Mouse (Mus musculus) hindbrain, postnatal 0 days (tissue): ENCODE data around the gene Dnmt3b. TPM values are rescaled to one million over a fixed set of nuclear protein-coding genes. Genes with fewer than 3 reads are reported as not detected.
A peak's percentile ranks its signal among the peaks of the same experiment; 100 is the strongest.

Experiments used
- ATAC-seq: fragments of 200-750 bp; cut with Nextera tagmentation; 2 replicates; pipeline ENCODE4 v1.8.0; 2017; ENCODE audit warnings: mild to moderate bottlenecking, moderate TSS enrichment, moderate library complexity
- DNase-seq: peaks from one replicate; pipeline ENCODE4 v3.0.0-alpha.2; 2015; ENCODE audit warnings: low spot score
- H3K27ac ChIP-seq: fragments of 300-500 bp; sonication (generic); 2 replicates; pipeline ENCODE4 v1.5.1; 2014; ENCODE audit warnings: mild to moderate bottlenecking
- H3K27me3 ChIP-seq: fragments of 300-500 bp; sonication (generic); 2 replicates; pipeline ENCODE4 v1.6.1; 2014; ENCODE audit warnings: low read length, mixed read lengths; ENCODE audit not compliant: insufficient read depth
- H3K36me3 ChIP-seq: fragments of 300-500 bp; sonication (generic); 2 replicates; pipeline ENCODE4 v1.6.1; 2014; ENCODE audit warnings: low read length, mixed read lengths; ENCODE audit not compliant: insufficient read depth
- H3K4me1 ChIP-seq: fragments of 300-500 bp; sonication (generic); 2 replicates; pipeline ENCODE4 v1.6.1; 2014; ENCODE audit warnings: antibody characterized with exemption, low read length, mixed read lengths; ENCODE audit not compliant: insufficient read depth
- H3K4me2 ChIP-seq: fragments of 300-500 bp; sonication (generic); 2 replicates; pipeline ENCODE4 v1.6.1; 2014; ENCODE audit warnings: low read depth, mild to moderate bottlenecking, low read length, moderate library complexity, mixed read lengths
- H3K4me3 ChIP-seq: fragments of 300-500 bp; sonication (generic); 2 replicates; pipeline ENCODE4 v1.5.1; 2014; ENCODE audit warnings: low read length
- H3K9ac ChIP-seq: fragments of 300-500 bp; sonication (generic); replicated peaks from 2 replicates; pipeline ENCODE4 v1.6.1; 2014; ENCODE audit warnings: mild to moderate bottlenecking, low read length, moderate library complexity, mixed read lengths
- H3K9me3 ChIP-seq: fragments of 300-500 bp; sonication (generic); 2 replicates; pipeline ENCODE4 v1.6.1; 2016; ENCODE audit warnings: low read length, mixed read lengths
- CTCF ChIP-seq: IDR thresholded peaks from 2 replicates; pipeline ENCODE4 v1.5.1; 2016; ENCODE audit warnings: antibody characterized with exemption, control low read depth, low read depth
- WGBS: fragments of 180-500 bp; shearing (Covaris S2); extraction: QIAGEN DNeasy Blood & Tissue Kit; methylation state at CpG from one replicate; pipeline ENCODE4 v1.1.7; 2014; 5-methylcytosine and 5-hydroxymethylcytosine counted together
- polyA plus RNA-seq: library from polyadenylated mRNA; unstranded; fragments of >200 nt; fragmentation: Nextera tagmentation; extraction: Ambion mirVana; gene quantifications from 2 replicates; pipeline ENCODE4 v1.2.1, GENCODE M21; 2015
- total RNA-seq: library from RNA; depleted of rRNA; stranded (reverse); fragments of >200 nt; gene quantifications from 2 replicates; pipeline ENCODE4 v1.2.3, GENCODE M21; 2014; rRNA removed

The Dnmt3b gene
- total RNA-seq (2.5 and 2.9 TPM in 2 replicates), polyA plus RNA-seq (2.7 and 2.8 TPM in 2 replicates)

DNA sequence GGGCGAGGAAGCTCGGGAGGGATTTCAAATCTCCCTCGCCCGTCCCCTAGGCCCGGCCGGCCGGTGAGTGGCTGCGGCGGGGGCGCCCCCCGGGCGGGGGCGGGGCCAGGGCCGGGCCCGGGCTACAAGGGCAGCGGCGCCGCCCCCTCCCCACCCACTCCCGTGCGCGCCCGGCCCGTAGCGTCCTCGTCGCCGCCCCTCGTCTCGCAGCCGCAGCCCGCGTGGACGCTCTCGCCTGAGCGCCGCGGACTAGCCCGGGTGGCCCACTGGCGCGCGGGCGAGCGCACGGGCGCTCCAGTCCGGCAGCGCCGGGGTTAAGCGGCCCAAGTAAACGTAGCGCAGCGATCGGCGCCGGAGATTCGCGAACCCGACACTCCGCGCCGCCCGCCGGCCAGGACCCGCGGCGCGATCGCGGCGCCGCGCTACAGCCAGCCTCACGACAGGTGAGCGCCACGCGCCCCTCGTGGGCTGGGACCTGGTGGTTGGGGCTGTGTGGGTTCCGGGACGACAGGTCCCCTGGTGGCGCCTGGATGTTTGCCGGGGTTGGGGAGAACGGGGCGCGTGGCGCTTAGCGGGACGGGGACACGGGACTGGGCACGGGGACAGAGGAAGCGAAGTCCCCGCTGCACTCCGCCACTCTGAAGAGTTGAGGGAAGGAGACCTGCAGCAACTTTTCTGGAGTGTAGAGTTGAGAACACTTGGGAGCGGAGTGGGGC, at the start of gene Dnmt3b:
Gene Dnmt3b (plus strand): TSS at position 153 of the 716 bp plus-strand sequence.
- Histone ChIP-seq H3K36me3 (no peaks in the 10 kb centered on the region), H3K27ac (peak within 1 kb of the TSS; percentile 36; the same call in 1 of the 2 replicates), H3K4me3 (peak within 1 kb of the TSS; percentile 79), H3K27me3 (no peaks in the 10 kb centered on the region), H3K4me1 (peaks cover 16% of the 10 kb centered on the region), H3K9ac (peak within 1 kb of the TSS; percentile 77), H3K4me2 (peak within 1 kb of the TSS; percentile 98), H3K9me3 (no peaks in the 10 kb centered on the region)
- ATAC-seq (peak; percentile 90), DNase-seq (peak; percentile 85)
- WGBS: 3% methylated on average over 80 of the region's 93 CpGs
- TF ChIP-seq CTCF: peak; percentile 31

- Histone ChIP-seq H3K4me1 (peaks cover 19% of the 10 kb centered on the region), H3K27ac (peak overlapping the region; percentile 77), H3K4me2 (no peak overlapping the region), H3K9ac (no peak overlapping the region), H3K36me3 (no peaks in the 10 kb centered on the region), H3K4me3 (no peak overlapping the region), H3K27me3 (no peaks in the 10 kb centered on the region), H3K9me3 (no peaks in the 10 kb centered on the region)
- peak; percentile 75 for TF ChIP-seq CTCF
- 26% methylated on average over 6 of the region's 6 CpGs for WGBS
- peak; percentile 77 for DNase-seq
- ATAC-seq: peak; percentile 78
Measured at GRCm38 (mm10) chr2:153600021-153600666, 49.1 kb upstream of the Dnmt3b start.

- H3K4me1 ChIP-seq: peaks cover 19% of the 10 kb centered on the region
- H3K27me3 ChIP-seq: no peaks in the 10 kb centered on the region
- H3K4me2 ChIP-seq: no peak overlapping the region
- peak; percentile 72 for ATAC-seq
- H3K4me3 ChIP-seq: no peak overlapping the region
- no peak overlapping the region for H3K9ac ChIP-seq
- H3K36me3 ChIP-seq: no peaks in the 10 kb centered on the region
- H3K27ac ChIP-seq: peak overlapping the region; percentile 77
- peak; percentile 70 for DNase-seq
- 22% methylated on average over 16 of the region's 16 CpGs for whole genome bisulfite sequencing
- no peak for TF ChIP-seq CTCF
- H3K9me3 ChIP-seq: no peaks in the 10 kb centered on the region
Measured at GRCm38 (mm10) chr2:153600667-153601648, 48.3 kb upstream of the Dnmt3b start.

GRCm38 (mm10) chr2:153603724-153604123, 45.5 kb upstream of the Dnmt3b start:
- peak; percentile 46 for TF ChIP-seq CTCF
- Histone ChIP-seq H3K27ac (no peak overlapping the region), H3K9ac (no peak overlapping the region), H3K4me3 (no peak overlapping the region), H3K9me3 (no peaks in the 10 kb centered on the region), H3K4me1 (peaks cover 19% of the 10 kb centered on the region), H3K27me3 (no peaks in the 10 kb centered on the region), H3K4me2 (no peak overlapping the region), H3K36me3 (no peaks in the 10 kb centered on the region)
- WGBS: 37% methylated on average over 4 of the region's 4 CpGs
- ATAC-seq (no peak), DNase-seq (no peak)

- no peak for ATAC-seq
- Histone ChIP-seq H3K9me3 (no peaks in the 10 kb centered on the region), H3K27me3 (no peaks in the 10 kb centered on the region), H3K36me3 (no peaks in the 10 kb centered on the region), H3K4me1 (peaks cover 13% of the 10 kb centered on the region), H3K4me3 (no peak overlapping the region), H3K27ac (no peak overlapping the region), H3K4me2 (no peak overlapping the region), H3K9ac (no peak overlapping the region)
- peak; percentile 17; the same call in 1 of the 2 replicates for TF ChIP-seq CTCF
- no peak for DNase-seq
- 76% methylated on average over 3 of the region's 3 CpGs for WGBS
Measured at GRCm38 (mm10) chr2:153606421-153606820, 42.8 kb upstream of the Dnmt3b start.

DNA sequence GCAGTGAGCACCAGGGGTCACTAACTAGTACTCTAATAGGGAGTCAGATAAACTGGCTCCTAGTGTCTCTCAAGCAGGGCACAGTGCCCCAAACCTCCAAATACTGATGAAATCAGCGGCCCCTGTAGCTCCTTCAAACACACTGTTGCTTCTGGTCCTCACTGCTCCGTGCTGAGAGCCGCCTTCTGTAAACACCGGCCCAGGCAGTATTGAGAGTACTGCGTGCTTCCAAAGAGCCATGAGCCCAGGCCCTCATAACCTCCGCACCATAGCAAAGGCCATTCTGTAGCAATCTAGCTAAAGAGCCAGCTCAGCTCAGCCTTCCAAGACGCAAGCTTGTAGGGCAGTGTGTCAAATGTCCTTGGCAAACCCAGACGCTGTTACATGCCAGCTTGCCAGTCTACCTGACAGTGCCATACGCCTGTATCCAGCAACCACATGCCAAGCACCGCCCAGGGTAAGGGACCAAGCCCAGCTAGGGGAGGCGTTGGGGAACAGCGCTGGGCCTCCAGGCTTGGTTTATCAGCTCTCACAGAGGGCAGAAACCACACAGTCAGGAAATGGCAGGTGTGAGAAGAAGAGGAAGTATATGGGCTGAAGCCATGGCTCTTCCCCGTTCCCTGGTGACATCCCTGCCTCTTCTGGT, 41.3 kb upstream of the Dnmt3b start:
- DNase-seq: peak; percentile 73
- WGBS: 55% methylated on average over 13 of the region's 13 CpGs

More for the DNA sequence above, 41.3 kb upstream of the Dnmt3b start:
- Histone ChIP-seq H3K4me1 (peaks cover 8% of the 10 kb centered on the region; the same call in 1 of the 2 replicates), H3K4me3 (no peak overlapping the region), H3K27me3 (no peaks in the 10 kb centered on the region), H3K4me2 (no peak overlapping the region), H3K27ac (no peak overlapping the region; the same call in 1 of the 2 replicates), H3K36me3 (no peaks in the 10 kb centered on the region), H3K9me3 (no peaks in the 10 kb centered on the region), H3K9ac (no peak overlapping the region)
- no peak for TF ChIP-seq CTCF
- peak; percentile 43; the same call in 1 of the 2 replicates for ATAC-seq
